In the genomic region with DNA sequence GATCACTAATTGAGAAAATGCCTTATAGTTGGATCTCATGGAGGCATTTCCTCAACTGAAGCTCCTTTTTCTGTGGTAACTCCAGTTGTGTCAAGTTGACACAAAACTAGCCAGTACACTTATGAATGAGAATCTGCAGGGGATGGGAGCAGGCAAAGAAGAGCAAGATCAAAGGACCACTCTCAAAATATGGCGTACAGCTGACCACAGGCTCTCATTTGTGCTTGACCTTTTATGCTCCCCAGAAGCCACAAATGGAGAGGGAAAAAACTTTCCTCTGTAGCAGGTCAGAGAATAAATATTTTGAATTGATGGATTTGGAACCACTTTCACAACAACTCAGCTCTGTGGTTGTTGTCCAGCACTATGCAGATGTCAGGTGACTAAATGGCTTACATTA, we compare ENCODE assay signal across 16 mouse cellular contexts. TPM values are rescaled to one million over a fixed set of nuclear protein-coding genes. Genes with fewer than 3 reads are reported as not detected.
DNase-seq lines count a peak whose midpoint lies in the region.
"Had no signal": no experiment of that assay in that cellular context is flagged by ENCODE, and none has a peak within 500 bp of the region (broad histone marks: within the 10 kb centered on the region; RNA-seq: fewer than 3 reads in every experiment).

No protein-coding gene starts in this region.

- DNase-seq in heart, adult 11 months: peak; percentile 35
- no peak for DNase-seq in heart, postnatal 36 days
- DNase-seq in Muller cell, postnatal 12 days (ENCODE audit: inconsistent ontology term): peak; percentile 91
- DNase-seq in urinary bladder, postnatal 25 days (ENCODE audit: low spot score): no peak
- DNase-seq: adrenal gland, adult 2 months; adrenal gland, adult 8-10 months; adrenal gland, postnatal 10 days; adrenal gland, postnatal 14 days; adrenal gland, postnatal 25 days; adrenal gland, postnatal 36 days; B cell, adult 2 months; cerebellum, adult 11 months; cerebellum, adult 11-12 months; cerebellum, adult 18-20 months; cerebellum, adult 2 months had no signal

- intact Hi-C loops in heart, postnatal 36 days (cut with DNase I): no loop called here

RNA-seq across cellular contexts. Expression of a gene that starts 14.1 kb away (rescaled TPM):
- total RNA-seq in heart, postnatal 36 days (2021): under 1 TPM; 0.22 to 0.25 TPM
- total RNA-seq: MEL had no signal

Comparison
In these comparisons a context has a peak if more than half of its experiments do, and no peak if none do; other contexts are left out.
1. DNase-seq: peak in heart, adult 11 months (single experiment) and Muller cell, postnatal 12 days (single experiment); none in heart, postnatal 36 days (0 of 2) and urinary bladder, postnatal 25 days (single experiment).